Mouse (Mus musculus): Measurements from ENCODE around the gene Sectm1a. TPM values are rescaled to one million over a fixed set of nuclear protein-coding genes. Genes with fewer than 3 reads are reported as not detected.
A peak's percentile ranks its signal among the peaks of the same experiment; 100 is the strongest.
"Not testable (repeated sequence)": the region's sequence is repeated elsewhere in the genome, so short reads cannot be mapped to it uniquely, and the experiment has no call there.

Sectm1a gene
- polyA plus RNA-seq, 1 experiment from 2014 or later, result not detected

DNA sequence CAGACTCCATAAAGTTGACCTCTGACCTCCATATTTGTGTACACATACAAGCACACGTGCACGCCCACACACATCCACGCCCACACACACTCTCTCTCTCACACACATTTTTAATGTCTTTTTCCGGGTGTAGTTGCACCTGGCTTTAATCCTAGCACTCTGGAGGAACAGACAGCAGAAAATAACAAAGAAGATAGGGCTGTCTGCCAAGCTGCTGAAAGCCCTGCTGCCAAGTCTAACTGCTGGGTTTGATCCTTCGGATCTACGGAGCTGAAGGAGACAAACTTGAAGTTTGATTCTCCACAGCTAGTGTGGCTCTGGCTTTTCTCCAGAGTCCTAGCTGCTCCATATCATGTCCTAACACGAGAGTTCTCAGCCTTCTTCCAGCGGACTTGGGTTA, 19.4 kb downstream of the Sectm1a start:
- H3K27ac ChIP-seq (ENCODE audit: low read length), result no peak overlapping the region; the same call in 1 of the 2 replicates
- no peaks in the 10 kb centered on the region for H3K9me3 ChIP-seq (ENCODE audit: control insufficient read depth, low read depth, low read length)
- H3K9ac ChIP-seq (replicated peaks; ENCODE audit: low read depth, low read length), result no peak overlapping the region
- H3K36me3 ChIP-seq (ENCODE audit: control insufficient read depth, insufficient read depth, low read length), result no peaks in the 10 kb centered on the region
- no peak overlapping the region for H3K4me3 ChIP-seq (ENCODE audit: low read depth, low read length)
- no peak overlapping the region for H3K4me2 ChIP-seq (replicated peaks; ENCODE audit: low read depth, low read length)
- no peaks in the 10 kb centered on the region for H3K27me3 ChIP-seq (ENCODE audit: control insufficient read depth, insufficient read depth, low read length)
- H3K4me1 ChIP-seq (ENCODE audit: control insufficient read depth, insufficient read depth, low read length), result 0 out of 2 replicates have a peak, but pooled peaks cover 9% of the 10 kb centered on the region
- WGBS, result 35% methylated on average over 8 of the region's 8 CpGs
- no peak for ATAC-seq (ENCODE audit: insufficient number of reproducible peaks, insufficient read depth, low FRiP score, low read depth)

DNA sequence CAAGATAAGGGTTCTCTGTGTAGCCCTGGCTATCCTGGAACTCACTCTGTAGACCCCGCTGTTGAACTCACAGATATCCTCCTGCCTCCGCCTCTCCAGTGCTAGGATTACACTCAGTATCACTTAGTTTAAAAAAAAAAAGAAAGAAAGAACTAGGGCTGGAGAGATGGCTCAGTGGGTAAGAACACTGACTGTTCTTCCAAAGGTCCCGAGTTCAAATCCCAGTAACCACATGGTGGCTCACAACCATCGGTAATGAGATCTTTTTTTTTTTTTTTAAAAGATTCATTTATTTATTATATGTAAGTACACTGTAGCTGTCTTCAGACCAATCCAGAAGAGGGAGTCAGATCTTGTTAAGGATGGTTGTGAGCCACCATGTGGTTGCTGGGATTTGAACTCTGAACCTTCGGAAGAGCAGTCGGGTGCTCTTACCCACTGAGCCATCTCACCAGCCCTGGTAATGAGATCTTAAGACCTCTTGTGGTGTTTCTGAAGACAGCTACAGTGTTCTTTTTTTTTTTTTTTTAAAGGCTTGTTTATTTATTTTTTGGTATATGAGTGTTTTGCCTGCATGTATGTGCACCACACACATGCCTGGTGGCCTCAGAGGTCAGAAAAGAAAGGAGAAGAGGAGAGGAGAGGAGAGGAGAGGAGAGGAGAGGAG, 20.5 kb downstream of the Sectm1a start:
- not testable (repeated sequence) for H3K4me2 ChIP-seq (replicated peaks; ENCODE audit: low read depth, low read length); H3K9ac ChIP-seq (replicated peaks; ENCODE audit: low read depth, low read length); H3K9me3 ChIP-seq (ENCODE audit: control insufficient read depth, low read depth, low read length); H3K36me3 ChIP-seq (ENCODE audit: control insufficient read depth, insufficient read depth, low read length); ATAC-seq (ENCODE audit: insufficient number of reproducible peaks, insufficient read depth, low FRiP score, low read depth); H3K27me3 ChIP-seq (ENCODE audit: control insufficient read depth, insufficient read depth, low read length); H3K4me3 ChIP-seq (ENCODE audit: low read depth, low read length); H3K4me1 ChIP-seq (ENCODE audit: control insufficient read depth, insufficient read depth, low read length); H3K27ac ChIP-seq (ENCODE audit: low read length)
- WGBS, result 90% methylated on average over 6 of the region's 6 CpGs

DNA sequence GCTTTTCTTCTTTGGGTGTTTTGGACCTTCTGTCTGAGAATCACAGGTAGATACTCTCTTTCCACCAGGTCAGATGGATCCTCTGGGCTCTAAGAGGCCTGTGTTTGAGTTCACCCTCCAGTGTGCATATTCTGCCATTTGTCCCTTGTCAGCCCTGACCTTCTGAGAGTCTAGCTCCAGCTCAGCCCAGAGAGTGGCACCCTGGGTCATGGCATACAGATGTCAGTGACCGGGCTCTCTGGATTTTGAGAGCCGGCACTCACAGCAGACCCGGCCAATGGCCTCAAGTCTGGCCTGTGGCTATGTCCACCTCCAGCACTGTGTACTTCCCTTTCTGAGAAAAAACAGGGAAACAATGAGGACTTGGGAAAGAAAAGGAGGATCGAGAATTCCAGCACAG, 21.5 kb downstream of the Sectm1a start:
- Histone ChIP-seq H3K27me3 (ENCODE audit: control insufficient read depth, insufficient read depth, low read length) (no peaks in the 10 kb centered on the region), H3K4me1 (ENCODE audit: control insufficient read depth, insufficient read depth, low read length) (0 out of 2 replicates have a peak, but pooled peaks cover 9% of the 10 kb centered on the region), H3K9me3 (ENCODE audit: control insufficient read depth, low read depth, low read length) (no peaks in the 10 kb centered on the region), H3K36me3 (ENCODE audit: control insufficient read depth, insufficient read depth, low read length) (no peaks in the 10 kb centered on the region), H3K4me2 (replicated peaks; ENCODE audit: low read depth, low read length) (no peak overlapping the region), H3K4me3 (ENCODE audit: low read depth, low read length) (no peak overlapping the region), H3K27ac (ENCODE audit: low read length) (no peak overlapping the region), H3K9ac (replicated peaks; ENCODE audit: low read depth, low read length) (no peak overlapping the region)
- WGBS, result 83% methylated on average over 4 of the region's 4 CpGs
- no peak for ATAC-seq (ENCODE audit: insufficient number of reproducible peaks, insufficient read depth, low FRiP score, low read depth)

DNA sequence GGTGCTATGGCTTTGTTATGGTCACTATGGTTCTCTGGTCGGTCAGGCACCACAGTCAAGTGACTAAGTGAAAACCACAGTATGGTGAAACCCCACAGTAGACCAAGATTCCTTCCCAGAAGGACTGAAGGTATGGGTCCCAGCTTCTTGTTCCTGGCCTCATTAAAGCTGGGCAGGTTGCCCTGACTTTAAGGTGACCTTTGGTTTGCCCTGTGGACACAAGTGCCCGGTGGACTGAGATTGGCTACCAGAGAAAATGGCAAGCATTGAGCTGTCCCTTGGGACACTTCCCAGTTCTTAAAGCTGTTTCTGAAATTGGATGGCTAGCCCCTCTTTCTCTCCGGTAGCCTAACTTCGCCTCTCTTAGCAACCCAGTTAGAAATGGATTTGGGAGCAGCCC, 22.1 kb downstream of the Sectm1a start:
- H3K27me3 ChIP-seq (ENCODE audit: control insufficient read depth, insufficient read depth, low read length), result no peaks in the 10 kb centered on the region
- no peak for ATAC-seq (ENCODE audit: insufficient number of reproducible peaks, insufficient read depth, low FRiP score, low read depth)
- H3K9ac ChIP-seq (replicated peaks; ENCODE audit: low read depth, low read length), result no peak overlapping the region
- no peak overlapping the region for H3K4me3 ChIP-seq (ENCODE audit: low read depth, low read length)
- 0 out of 2 replicates have a peak, but pooled peaks cover 9% of the 10 kb centered on the region for H3K4me1 ChIP-seq (ENCODE audit: control insufficient read depth, insufficient read depth, low read length)
- no peak overlapping the region for H3K27ac ChIP-seq (ENCODE audit: low read length)
- H3K36me3 ChIP-seq (ENCODE audit: control insufficient read depth, insufficient read depth, low read length), result no peaks in the 10 kb centered on the region
- no peaks in the 10 kb centered on the region for H3K9me3 ChIP-seq (ENCODE audit: control insufficient read depth, low read depth, low read length)
- WGBS, result 91% methylated on average over 4 of the region's 4 CpGs
- no peak overlapping the region for H3K4me2 ChIP-seq (replicated peaks; ENCODE audit: low read depth, low read length)

DNA sequence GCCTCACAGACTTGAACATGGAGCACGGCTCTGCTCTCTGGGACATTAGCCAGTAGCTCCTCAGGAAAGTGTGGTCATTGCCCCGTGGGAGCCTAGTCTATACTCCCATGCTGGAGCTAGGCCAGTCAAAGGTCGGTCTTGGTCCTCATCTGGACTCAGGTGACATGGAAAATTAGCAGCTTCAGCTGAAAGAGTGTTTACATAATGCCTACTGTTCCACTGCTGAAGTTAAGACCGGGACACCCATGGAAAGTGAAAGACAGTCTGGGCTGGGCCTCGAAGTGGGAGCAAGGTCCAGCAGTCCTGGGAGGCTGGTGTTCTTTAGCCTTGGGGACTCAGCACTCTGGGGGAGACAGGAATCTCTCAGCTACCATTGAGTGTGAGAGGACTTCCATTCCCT, 22.9 kb downstream of the Sectm1a start:
- Histone ChIP-seq H3K4me1 (ENCODE audit: control insufficient read depth, insufficient read depth, low read length) (0 out of 2 replicates have a peak, but pooled peaks cover 9% of the 10 kb centered on the region), H3K27me3 (ENCODE audit: control insufficient read depth, insufficient read depth, low read length) (no peaks in the 10 kb centered on the region), H3K36me3 (ENCODE audit: control insufficient read depth, insufficient read depth, low read length) (no peaks in the 10 kb centered on the region), H3K27ac (ENCODE audit: low read length) (no peak overlapping the region), H3K9me3 (ENCODE audit: control insufficient read depth, low read depth, low read length) (no peaks in the 10 kb centered on the region), H3K4me2 (replicated peaks; ENCODE audit: low read depth, low read length) (no peak overlapping the region), H3K9ac (replicated peaks; ENCODE audit: low read depth, low read length) (no peak overlapping the region), H3K4me3 (ENCODE audit: low read depth, low read length) (no peak overlapping the region)
- WGBS, result 77% methylated on average over 5 of the region's 5 CpGs
- no peak for ATAC-seq (ENCODE audit: insufficient number of reproducible peaks, insufficient read depth, low FRiP score, low read depth)

DNA sequence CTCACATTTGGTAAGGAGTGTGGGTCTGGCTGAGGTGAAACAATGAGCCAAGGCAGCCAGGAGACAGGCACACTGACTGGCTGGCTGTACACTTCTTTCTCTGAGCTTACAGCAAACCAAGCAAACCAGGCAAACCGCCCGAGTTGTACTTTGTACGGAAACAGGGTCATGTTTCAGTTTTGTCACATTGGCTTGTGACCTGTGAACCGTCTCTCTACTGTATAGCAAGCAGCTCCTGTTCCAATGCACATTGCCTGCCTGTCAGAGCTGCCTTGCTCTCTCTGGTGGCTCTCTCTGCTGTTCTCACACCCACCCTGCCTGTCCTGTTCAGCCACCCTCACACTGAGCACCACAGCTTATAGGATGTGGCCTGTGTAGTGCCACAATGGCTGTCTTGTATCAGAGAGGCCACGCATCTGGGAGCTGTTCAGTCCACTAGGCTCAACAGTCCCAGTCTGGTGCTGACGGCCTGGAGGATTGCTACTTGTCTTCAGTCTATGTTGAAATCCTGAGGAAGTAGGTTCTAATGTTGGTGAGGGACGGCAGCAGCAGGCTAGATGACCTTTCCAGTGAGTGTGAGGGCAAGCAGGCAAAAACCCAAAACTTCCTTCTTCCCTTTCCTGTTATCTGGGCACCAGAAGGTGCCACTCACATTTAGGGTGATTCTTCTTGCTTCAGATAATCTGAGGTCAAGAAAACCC, 24.3 kb downstream of the Sectm1a start:
- H3K36me3 ChIP-seq (ENCODE audit: control insufficient read depth, insufficient read depth, low read length), result no peaks in the 10 kb centered on the region
- no peak overlapping the region for H3K4me3 ChIP-seq (ENCODE audit: low read depth, low read length)
- H3K27ac ChIP-seq (ENCODE audit: low read length), result no peak overlapping the region; the same call in 1 of the 2 replicates
- no peak overlapping the region for H3K9ac ChIP-seq (replicated peaks; ENCODE audit: low read depth, low read length)
- ATAC-seq (ENCODE audit: insufficient number of reproducible peaks, insufficient read depth, low FRiP score, low read depth), result peak; percentile 60; the same call in 1 of the 2 replicates
- H3K27me3 ChIP-seq (ENCODE audit: control insufficient read depth, insufficient read depth, low read length), result no peaks in the 10 kb centered on the region
- no peak overlapping the region for H3K4me2 ChIP-seq (replicated peaks; ENCODE audit: low read depth, low read length)
- H3K9me3 ChIP-seq (ENCODE audit: control insufficient read depth, low read depth, low read length), result no peaks in the 10 kb centered on the region
- WGBS, result 57% methylated on average over 7 of the region's 7 CpGs
- 0 out of 2 replicates have a peak, but pooled peaks cover 4% of the 10 kb centered on the region for H3K4me1 ChIP-seq (ENCODE audit: control insufficient read depth, insufficient read depth, low read length)

DNA sequence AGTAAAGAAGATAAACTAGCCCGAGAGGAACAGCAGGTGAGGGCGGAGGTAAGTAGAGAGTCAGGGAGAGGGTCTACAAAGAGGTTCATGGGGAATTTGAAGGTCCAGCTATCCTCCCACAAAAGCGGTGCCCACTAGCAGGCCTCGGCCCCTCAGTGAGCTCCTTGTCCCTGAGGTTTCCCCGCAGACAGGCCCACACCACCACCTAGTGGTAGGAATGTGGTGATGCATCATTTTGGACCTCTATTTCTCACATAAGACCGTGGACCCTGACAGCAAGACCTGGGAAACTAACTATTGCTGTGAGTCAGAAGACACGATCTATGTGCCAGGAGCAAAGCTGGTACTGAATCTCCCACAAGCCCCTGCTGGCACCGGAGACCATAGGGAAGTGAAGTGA, 27.5 kb downstream of the Sectm1a start:
- Histone ChIP-seq H3K27me3 (ENCODE audit: control insufficient read depth, insufficient read depth, low read length) (no peaks in the 10 kb centered on the region), H3K4me2 (replicated peaks; ENCODE audit: low read depth, low read length) (no peak overlapping the region), H3K9ac (replicated peaks; ENCODE audit: low read depth, low read length) (no peak overlapping the region), H3K4me1 (ENCODE audit: control insufficient read depth, insufficient read depth, low read length) (no peaks in the 10 kb centered on the region), H3K9me3 (ENCODE audit: control insufficient read depth, low read depth, low read length) (no peaks in the 10 kb centered on the region), H3K36me3 (ENCODE audit: control insufficient read depth, insufficient read depth, low read length) (no peaks in the 10 kb centered on the region), H3K4me3 (ENCODE audit: low read depth, low read length) (no peak overlapping the region), H3K27ac (ENCODE audit: low read length) (no peak overlapping the region)
- WGBS, result 11% methylated on average over 8 of the region's 8 CpGs
- ATAC-seq (ENCODE audit: insufficient number of reproducible peaks, insufficient read depth, low FRiP score, low read depth), result peak; percentile 53; the same call in 1 of the 2 replicates

DNA sequence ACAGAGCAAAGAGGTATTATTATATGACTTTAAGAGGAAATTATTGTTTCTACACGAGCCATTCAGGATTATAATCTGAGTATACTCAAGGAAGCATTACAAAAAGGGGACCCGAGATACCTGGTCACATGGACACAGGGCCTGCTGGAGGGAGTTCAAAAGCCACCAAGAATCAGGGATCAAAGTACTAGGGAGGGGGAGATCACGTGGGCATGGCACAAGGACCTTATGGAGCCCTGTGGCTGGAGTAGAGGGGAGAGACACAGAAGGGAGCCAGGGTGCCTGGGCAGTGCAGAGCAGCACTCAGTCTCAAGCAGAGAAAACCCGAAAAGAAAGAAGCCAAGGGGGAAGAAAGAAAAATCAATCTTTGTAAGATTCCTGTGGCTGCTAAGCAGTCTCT, 28.6 kb downstream of the Sectm1a start:
- H3K9me3 ChIP-seq (ENCODE audit: control insufficient read depth, low read depth, low read length), result no peaks in the 10 kb centered on the region
- ATAC-seq (ENCODE audit: insufficient number of reproducible peaks, insufficient read depth, low FRiP score, low read depth), result no peak

More for the DNA sequence above, 28.6 kb downstream of the Sectm1a start:
- H3K4me1 ChIP-seq (ENCODE audit: control insufficient read depth, insufficient read depth, low read length), result no peaks in the 10 kb centered on the region
- H3K9ac ChIP-seq (replicated peaks; ENCODE audit: low read depth, low read length), result no peak overlapping the region
- 72% methylated on average over 4 of the region's 4 CpGs for WGBS
- no peak overlapping the region for H3K27ac ChIP-seq (ENCODE audit: low read length)
- H3K27me3 ChIP-seq (ENCODE audit: control insufficient read depth, insufficient read depth, low read length), result no peaks in the 10 kb centered on the region
- no peaks in the 10 kb centered on the region for H3K36me3 ChIP-seq (ENCODE audit: control insufficient read depth, insufficient read depth, low read length)
- H3K4me3 ChIP-seq (ENCODE audit: low read depth, low read length), result no peak overlapping the region
- no peak overlapping the region for H3K4me2 ChIP-seq (replicated peaks; ENCODE audit: low read depth, low read length)

Measured in stomach, embryonic 14.5 days (tissue).